Mouse (Mus musculus): ENCODE data around the gene Laptm4a. TPM values are rescaled to one million over a fixed set of nuclear protein-coding genes. Genes with fewer than 3 reads are reported as not detected.

Laptm4a gene
- polyA plus RNA-seq, 1 experiment from 2014 or later = 244 TPM

Other genes with a start within 250 kb of the Laptm4a start
- 52.5 and 56.1 TPM in 2 replicates for gene Pum2, start 247.5 kb upstream of the Laptm4a start, polyA plus RNA-seq (2015; fragmentation: Nextera tagmentation; extraction: Ambion mirVana)
- gene Sdc1, start 150.3 kb upstream of the Laptm4a start, polyA plus RNA-seq (2015; fragmentation: Nextera tagmentation; extraction: Ambion mirVana) = 23.7 and 25.6 TPM in 2 replicates
- 0.22 and 0.71 TPM in 2 replicates for gene Matn3, start 26.3 kb downstream of the Laptm4a start, polyA plus RNA-seq (2015; fragmentation: Nextera tagmentation; extraction: Ambion mirVana)
- gene Wdr35, start 52.2 kb downstream of the Laptm4a start, polyA plus RNA-seq (2015; fragmentation: Nextera tagmentation; extraction: Ambion mirVana) = 19.4 and 20.5 TPM in 2 replicates
- gene Ttc32, start 108.3 kb downstream of the Laptm4a start, polyA plus RNA-seq (2015; fragmentation: Nextera tagmentation; extraction: Ambion mirVana) = 11.3 and 13.5 TPM in 2 replicates